Mouse (Mus musculus) frontal cortex, postnatal 14 days (tissue): ENCODE measurements at regions not wholly inside any gene's neighbourhood (a gene's known extent, or its start where the extent isn't known, plus 50 kb on each side); places are given as distances from the start of the nearest gene placed in this dataset.

Source experiments
- DNase-seq, 2 experiments: peaks; one replicate each; pipeline ENCODE4 v3.0.0; 2022; ENCODE audit warnings: low spot score in 2 of 2

DNA sequence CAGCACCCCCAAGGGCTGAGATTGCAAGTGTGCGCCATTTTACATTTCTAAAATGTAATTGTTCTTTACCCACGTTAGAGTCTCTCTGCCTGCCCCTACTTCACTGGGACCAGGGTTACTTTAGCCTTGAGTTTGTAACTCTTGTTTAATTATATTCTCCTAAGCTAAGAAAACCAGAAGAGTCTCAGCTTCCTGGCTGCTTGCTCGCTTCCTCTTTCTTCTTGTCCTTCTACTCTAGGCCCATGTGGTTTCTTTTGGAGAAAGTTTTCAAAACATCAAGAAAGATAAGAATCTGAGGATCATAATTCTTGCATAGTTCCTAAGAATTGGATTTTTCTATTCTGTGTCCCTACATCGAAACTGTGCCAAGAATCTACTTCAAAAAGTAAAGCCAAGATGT, 228.6 kb downstream of the Tmsb4x start:
- no peak for DNase-seq

DNA sequence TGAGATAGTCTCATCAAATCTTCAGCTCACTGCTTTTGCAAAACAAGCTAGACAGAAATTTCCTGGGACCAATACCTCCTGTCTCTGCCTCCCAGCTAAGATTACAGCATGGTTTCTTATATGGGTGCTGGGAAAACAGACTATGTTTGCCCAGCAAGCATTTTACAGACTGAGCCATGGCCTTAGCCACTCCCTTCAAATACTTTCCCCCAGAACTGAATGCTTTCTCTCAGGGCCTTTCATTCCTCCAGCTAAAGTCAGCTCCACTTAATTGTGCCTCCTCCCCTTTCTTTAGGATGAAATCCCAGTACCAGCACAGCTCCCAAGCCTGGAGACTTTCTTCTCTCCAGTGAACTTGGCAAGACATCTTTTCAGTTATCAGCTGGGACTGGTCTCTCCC, 232.1 kb downstream of the Tmsb4x start:
- DNase-seq, result no peak

DNA sequence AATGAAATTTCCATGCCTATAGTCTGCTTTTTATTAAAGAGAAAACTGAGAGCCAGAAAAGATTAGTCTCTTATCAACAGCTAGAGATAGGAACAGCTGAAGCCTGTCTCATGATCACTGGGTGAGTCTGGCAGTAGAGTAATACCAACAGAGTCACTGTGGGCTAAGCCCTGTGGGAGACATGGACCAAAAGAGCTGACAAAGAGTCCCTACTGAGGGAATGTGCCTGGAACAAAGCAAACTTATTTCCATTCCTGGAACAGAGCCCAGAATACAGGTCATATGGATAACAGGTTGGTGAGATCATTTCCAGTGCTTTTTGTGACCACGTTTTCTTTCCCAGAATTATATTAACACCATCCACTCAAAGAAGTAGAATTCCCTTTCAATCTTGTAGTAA, 237.4 kb downstream of the Tmsb4x start:
- DNase-seq, result no peak

DNA sequence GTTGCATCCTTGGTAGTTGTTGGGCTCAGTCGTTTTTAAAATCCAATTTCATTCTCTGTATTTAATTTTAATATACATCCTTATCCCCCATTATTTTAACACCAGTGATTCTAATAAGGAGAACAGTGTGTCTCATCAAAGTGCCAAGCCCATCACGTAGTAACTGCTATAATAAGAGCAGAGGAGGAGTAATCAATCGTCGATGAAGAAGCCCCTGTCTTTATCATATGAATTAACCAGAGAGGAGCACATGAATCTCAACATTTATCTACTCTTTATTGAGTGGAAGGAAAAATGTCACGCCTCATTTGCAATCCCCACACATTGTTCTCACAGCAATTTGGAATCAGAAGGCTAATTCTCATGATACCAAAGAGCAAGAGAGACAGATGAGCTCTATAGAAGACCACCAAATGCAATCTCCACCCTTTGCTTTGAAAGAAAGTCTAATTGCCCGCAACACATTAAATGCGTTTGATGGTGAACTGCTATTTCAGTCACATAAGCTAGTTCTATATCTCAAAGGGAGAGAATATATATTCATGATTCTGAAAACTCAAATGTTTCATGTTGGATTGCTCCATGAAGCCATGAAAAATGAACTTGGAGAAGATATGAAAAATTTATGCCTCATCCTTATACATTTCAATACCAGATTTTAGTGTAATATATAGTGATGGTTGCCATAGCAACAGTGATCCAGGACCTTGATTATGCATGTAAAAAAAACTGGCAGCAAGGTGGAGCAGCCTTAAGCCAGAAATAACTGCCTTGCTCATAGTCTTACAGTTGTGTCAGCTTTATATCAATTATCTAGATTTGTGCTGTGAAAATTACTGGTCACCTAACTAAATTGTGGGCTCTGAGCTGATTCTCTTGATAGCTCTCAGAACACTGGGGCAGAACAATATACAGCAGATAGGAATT, 244.2 kb downstream of the Tmsb4x start:
- no peak for DNase-seq

DNA sequence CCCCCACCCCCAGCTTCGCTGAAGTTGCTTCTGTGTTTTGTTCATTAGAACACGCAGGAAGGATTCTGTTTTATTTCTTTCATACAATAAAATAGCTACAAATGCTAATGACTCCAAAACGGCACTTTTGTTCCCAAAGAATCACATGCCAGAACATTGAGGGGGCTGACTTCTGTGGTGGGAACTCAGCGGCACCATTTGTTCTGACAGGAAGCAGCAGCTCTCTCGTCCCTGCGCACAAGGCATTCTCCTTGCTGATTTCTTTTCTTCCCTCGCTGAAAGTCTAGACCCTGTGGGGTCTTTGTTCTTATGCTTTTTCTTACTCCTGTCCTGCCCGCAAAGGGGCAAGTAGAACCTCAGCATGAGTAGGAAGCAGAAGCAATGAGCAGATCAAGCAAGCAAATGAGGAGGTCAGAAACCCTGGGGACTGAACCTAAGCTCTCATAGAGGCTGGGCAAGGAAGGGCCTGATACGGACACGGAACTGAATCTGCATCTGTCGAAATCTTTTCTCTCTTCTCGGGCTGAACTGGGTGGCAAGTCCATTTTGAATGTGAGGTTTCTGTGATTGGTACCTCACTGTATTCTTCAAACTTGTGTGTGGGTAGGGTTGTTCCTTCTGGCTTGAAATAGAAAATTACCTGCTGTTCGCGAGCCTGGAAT, 256.5 kb downstream of the Tmsb4x start:
- peak in 1 of 2 experiments; percentile 5 for DNase-seq

DNA sequence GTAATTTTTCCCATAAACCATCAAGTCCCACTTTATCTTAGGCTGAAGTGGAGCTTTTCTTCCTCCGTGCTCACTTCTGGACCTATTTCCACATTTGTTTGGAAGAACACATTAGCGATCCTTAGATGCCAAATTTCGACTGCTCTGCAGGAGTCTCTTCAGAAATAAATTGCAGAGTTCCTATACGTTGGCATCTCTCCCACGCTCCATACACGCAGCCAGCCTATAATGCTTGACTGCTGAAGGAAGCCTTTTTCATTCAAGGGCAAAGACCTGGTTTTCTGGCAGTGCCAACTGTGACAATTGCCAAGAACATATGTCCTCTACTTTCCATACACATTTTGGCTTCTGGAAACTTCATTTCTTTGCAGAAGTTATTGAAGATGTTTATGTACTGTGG, 258.1 kb downstream of the Tmsb4x start:
- DNase-seq, result no peak

DNA sequence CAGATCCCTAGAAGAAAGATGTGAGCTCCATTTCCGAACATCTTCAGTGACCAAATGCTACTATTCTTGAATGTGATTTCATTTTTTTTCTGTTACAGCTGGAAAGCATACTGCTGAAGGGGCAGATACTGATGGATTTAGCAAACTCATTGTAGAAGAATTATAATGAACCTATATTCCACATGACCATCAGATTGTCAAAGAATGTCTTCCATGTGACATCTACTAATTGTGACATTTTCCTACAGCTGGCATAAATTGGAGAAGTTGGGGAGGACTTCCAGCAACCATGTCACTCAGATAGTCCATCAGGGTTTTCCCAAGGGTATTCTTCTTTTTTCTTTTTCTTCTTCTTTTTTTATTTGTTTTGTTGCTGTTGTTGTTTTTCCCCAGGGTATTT, 263.2 kb downstream of the Tmsb4x start:
- no peak for DNase-seq

DNA sequence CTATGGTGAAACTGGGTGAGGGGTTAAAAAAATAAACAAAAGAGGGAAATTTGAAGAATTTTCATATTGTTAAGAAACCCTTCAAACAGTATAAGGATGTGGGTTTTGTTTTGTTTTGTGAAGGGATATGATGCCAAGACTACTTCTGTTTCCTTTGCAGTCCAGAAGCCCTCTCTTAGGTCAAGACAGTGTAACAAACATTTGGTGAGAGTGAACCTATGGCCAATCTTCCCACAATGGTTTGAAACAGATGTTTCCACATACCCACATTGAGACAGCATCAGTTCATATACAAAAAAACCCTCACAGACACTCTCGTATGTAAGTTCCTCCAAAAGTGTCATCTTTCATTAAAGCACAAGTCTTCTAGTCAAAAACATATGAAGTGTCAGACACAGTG, 263.6 kb downstream of the Tmsb4x start:
- DNase-seq, result no peak

DNA sequence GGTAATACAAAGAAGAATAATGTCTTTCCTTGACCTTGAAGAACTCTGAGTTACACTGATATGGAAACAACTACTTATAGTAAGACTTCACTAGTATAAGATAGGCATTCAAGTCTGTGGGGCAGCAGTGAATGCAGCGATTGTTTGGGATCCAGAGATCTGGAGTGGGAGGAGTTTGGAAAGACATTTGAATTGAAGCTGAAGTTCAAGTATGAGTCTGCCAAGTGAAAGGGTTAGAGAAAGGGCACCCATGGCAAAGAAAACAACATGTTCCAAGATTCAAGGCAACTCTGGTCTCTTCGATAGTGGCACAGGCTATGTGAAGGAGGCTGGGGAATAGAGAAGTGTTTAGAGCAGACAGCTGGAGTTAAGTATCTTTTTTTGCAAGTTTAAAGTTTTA, 275.3 kb downstream of the Tmsb4x start:
- DNase-seq, result no peak

DNA sequence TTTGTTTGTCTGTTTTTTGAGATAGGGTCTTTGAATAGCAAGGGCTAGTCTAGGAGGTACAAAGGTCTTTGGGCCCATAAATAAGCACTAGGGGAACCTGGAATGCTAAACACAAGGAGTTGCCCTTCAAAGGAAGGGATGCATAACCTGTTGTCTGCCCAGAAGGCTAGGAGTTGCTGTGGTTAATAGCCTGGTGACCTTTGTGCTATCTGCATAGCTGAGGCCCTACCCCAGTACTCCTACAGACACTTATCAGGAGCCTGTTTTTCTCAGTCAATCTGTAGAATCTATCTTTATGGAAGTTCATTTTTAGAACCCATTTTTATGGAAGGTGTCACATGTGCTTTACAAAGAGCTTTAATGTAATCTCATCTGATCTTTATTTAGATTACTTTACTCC, 276.6 kb downstream of the Tmsb4x start:
- DNase-seq, result no peak

DNA sequence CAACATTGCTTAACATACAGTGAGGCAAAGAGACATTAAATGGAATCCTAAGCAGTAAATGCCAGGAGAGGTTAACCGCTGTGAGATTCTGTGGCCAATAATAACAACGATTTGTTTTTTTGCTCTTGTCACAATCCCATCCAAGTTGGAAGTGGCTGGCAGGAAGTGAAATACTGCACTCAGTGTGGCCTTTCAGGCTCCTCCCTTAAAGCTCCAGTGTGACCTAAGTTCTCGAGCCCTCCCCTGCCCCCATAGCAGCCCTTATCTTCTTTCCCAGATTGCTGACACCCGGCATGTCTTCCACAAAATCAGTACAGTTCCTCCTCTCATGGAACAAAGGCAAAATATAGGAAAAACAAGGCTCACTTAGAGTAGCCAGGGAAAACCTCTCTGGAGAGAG, 278.1 kb downstream of the Tmsb4x start:
- no peak for DNase-seq

DNA sequence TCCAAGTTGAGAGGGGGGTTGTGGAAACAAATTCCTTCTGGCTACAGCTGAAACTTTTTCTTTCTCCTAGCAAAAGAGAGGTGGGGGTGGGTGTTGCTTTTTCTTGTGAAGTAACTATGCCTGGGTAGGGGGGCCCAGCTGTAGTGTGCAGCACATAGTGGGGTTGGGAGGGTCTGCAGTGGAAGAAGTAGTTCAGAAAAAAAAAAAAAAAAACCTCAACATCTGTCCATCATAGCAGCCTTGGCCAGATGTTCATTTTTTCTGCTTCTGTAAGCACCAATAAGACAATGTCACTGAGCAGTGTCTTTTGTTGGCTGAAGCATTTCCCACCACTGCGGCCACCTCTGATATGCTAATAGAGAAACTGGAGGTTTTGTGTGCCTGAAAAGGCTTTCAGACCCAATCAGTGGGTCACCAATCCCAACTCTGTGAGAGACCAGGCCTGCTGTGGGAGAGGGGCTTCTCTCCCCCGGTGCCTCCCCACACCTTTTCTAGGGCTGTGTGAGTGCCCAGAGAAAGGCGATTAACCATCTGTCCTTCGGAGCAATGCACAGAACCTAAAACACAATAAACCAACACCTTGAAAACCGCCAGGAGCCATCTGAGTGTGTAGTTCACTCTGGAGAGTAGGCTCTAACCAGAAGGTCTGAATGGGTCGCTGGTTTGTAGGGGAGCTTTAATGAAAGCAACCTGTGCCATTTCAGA, 279.2 kb downstream of the Tmsb4x start:
- no peak for DNase-seq

DNA sequence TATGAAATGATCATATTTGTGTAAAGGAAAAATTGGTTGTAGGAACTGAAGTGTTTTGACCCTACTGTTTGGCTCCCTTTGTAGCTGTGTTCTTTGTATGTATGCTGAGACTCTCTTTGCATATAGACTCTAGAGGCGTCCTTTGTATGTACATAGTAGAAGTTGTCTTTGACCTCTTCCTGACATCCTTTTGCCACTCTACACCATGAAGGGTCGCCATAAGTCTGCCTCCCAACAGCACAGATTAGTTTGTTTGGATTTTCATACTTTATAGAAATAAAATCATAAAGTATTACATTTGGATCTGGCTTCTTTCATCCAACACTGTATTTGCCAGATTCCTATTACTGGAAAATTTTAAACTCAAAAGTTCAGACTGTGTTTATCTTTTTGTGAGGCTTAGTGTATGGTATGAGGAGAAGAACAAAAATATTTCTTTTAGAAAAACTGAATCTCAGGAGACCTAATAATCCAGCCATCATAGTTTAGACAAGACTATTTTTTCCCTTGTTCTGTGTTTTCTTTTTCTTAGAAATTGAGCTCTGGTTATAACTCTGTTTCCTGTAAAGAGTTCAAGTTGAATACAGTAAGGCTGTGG, 293.7 kb downstream of the Tmsb4x start:
- no peak for DNase-seq

DNA sequence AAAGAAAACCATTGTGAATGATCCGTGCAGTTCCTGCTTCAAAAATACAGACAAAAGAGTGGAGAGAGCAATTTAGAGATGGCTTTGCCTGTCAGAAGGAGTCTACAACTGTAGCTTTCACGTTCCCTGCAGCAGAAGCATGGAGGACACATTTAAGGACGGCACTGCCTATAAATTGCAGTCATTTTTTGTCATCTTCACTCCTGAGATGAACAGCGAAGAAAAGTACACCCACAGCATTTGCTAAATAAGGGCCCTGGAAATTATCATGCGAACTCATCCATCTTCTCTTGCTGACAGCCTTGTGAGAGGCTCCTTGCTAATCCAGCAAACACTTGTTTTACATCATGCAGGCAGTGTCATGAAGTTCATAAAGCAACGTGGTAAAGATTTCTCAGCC, 302.5 kb downstream of the Tmsb4x start:
- DNase-seq, result no peak

DNA sequence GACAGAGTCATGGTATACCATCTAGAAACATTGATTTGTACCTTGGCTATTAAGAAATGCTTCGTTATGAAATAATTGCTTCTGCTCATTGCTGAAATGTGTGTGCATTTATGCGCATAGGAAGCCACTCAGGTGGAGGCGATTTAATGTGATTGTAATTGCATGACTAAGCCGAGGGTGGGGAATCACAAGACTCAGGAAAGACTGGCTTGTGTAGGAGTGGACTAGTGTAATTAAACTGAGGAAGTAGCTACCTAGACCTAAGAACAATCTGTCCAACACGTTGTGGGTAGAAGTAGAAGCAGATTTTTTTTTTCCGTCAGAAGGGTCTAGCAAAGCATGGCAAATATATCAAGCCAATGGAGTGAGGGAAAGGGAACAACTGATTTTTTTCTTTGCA, 308.4 kb downstream of the Tmsb4x start:
- DNase-seq, result no peak

DNA sequence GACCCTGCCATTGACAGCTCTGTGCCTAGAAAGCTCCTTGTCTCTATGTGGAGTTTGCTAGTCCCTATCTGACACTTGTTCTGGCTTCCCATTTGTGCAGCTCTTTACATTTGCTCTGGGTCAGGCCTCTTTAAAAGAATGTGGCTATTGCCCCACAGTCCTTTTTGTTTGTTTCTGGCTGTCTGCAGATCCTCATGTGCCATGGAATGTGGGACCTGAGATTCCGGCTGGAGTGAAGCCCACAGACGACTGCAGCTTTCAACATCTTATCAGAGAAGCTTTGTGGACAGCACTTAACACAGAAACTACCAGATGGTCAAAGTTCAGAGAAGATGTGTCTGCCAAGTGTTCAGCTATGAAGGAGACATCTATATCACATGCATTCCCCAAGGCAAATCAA, 309.7 kb upstream of the Egfl6 start:
- no peak for DNase-seq

DNA sequence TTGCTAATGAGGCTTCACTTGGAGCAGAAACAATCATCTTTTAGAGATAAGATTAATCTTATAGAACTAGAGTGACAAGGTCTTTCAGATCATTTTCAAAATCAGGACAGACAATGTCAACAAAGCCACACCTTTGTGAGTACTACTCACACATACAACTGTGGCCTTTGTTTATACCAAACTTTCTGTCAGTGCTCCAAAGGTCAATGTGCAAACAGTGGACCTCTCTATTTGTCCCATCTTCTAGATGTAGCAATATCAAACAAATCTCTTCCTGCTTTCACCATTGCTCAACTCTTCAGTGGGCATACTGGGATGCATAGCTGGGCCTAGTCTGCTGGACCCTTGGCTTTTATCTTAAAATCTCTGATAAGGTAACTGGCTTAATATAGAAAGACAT, 300.9 kb upstream of the Egfl6 start:
- no peak for DNase-seq

DNA sequence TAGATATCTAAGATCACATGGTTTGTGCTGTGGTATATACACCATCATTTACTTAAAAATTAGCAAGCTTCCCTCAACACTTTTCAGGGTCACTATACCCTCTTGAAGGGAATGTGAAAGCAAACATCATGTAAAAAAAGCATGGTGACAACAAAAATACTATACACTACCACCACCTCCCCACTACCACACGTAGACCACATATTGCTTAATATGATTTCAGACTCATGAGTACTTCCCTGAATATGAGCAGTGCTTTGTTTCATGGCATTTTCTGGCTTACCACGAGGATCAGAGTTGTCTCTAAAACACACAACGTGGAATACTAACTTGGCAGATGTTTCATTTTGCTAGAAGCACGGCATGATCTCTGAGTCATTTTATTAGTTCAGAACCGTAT, 284.0 kb upstream of the Egfl6 start:
- DNase-seq, result no peak

DNA sequence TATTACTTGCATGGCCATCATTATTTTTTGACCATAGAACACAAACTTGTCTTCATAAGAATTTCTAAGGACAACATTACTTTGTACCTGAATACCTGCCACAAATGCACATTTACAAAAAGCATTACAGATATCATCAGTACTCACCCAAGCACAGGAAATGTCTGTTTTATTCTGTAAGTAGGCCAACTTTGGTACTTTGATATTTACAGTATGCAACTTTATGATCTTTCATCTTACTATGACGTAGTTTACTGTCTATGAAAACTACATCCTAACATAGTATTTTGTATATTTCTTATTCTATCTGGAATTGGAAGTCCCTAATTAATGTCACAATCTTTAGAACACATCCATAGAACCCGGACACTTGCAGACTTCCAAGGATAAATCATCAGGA, 282.2 kb upstream of the Egfl6 start:
- no peak for DNase-seq
